Mouse (Mus musculus) liver, embryonic 14.5 days (tissue): ENCODE measurements at regions not wholly inside any gene's neighbourhood (a gene's known extent, or its start where the extent isn't known, plus 50 kb on each side); places are given as distances from the start of the nearest gene placed in this dataset.
A peak's percentile ranks its signal among the peaks of the same experiment; 100 is the strongest.

Source experiments
- CTCF ChIP-seq: IDR thresholded peaks from 2 replicates; pipeline ENCODE4 v1.5.1; 2016; ENCODE audit warnings: antibody characterized with exemption, low read depth, control low read depth
- EP300 ChIP-seq: IDR thresholded peaks from 2 replicates; pipeline ENCODE4 v1.6.1; 2016; ENCODE audit warnings: antibody characterized with exemption, low read depth

GRCm38 (mm10) chr9:100359934-100360716, 126.5 kb downstream of the Il20rb start:
- TF ChIP-seq EP300 (no peak), CTCF (peak; percentile 55)
